Mouse (Mus musculus) spleen, postnatal 10 days (tissue): ENCODE measurements at regions not wholly inside any gene's neighbourhood (a gene's known extent, or its start where the extent isn't known, plus 50 kb on each side); places are given as distances from the start of the nearest gene placed in this dataset.
"Not testable (repeated sequence)": the region's sequence is repeated elsewhere in the genome, so short reads cannot be mapped to it uniquely, and the experiment has no call there.

Source experiments
- DNase-seq, 2 experiments: peaks; one replicate each; pipeline ENCODE4 v3.0.0; 2021 to 2022; ENCODE audit warnings: low spot score in 2 of 2

DNA sequence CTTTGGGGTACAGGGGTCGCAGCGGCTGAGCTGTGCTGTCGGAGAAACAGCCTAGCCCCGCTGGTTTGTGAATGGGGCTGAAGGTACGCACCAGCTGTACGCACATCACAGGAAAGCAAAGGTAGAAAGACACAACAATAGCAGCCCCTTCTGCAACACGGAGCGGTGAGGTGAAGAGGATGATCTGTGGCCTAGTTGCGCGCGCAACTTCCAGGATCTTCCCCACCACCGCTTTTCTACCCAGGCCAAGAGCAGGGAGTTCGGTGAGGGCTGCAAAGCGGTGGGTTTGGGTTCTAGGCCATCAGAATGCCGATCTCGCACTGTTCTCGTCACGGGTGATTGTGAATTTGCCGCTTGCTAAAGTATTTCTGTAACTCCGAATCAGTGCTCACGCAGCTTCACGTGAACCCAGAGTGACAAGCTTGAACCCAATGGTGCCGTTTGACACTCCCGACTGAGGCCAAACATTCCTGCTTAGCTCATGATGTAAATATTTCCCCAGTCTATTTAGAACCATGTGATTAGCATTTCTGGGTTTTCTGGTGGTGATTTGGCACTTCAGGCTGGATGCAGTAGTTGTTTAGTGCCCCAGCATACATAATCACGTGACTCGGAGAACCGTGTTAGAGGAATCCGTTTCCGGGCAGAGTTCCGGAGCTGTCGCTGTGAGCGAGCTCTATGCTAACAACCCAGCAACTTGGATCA, 54.7 kb downstream of the Cryaa start:
- no peak for DNase-seq

DNA sequence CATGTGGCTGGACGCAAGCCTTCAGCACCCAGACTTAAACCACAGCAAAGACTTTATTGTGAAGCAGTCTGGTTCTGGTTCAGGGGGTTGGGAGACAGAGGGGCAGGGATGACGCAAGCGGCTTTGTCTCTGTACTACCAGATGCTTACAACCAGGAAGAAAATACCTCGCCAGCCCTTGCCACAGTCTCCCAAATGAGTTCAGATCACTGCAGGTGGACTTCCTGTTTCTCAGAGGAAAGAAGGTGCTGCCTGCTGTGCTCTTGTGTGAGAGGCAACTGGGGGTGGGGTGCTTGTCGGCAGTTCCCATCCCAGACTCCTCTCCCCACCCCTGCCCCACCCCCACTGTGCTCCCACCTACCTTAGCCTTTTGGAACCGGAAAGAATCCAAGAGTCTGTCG, 56.9 kb downstream of the Cryaa start:
- DNase-seq: no peak

DNA sequence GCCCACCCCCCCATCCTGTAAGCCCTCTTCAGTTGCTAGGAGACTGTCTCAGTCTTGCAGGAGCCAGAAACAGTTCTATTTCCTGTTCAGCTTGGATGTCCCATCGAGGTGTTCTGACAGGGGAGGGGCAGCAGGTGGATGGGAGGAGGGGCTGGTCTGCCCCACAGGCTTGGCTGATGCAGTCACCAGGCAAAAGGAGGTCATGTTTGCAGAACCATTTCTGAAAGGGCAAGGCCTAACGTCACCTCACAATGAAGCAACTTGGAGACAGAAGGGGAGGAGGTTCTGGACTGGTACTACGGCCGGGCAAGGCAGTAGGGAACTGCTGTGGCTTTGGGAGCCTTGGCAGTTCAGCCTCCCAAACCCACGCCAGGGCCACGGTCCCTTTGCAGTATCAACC, 59.1 kb downstream of the Cryaa start:
- DNase-seq: no peak

GRCm38 (mm10) chr17:31738249-31738648, 60.6 kb downstream of the Cryaa start:
- DNase-seq: no peak

- DNase-seq: no peak
Measured at GRCm38 (mm10) chr17:31739586-31739985, 62.0 kb downstream of the Cryaa start.

DNA sequence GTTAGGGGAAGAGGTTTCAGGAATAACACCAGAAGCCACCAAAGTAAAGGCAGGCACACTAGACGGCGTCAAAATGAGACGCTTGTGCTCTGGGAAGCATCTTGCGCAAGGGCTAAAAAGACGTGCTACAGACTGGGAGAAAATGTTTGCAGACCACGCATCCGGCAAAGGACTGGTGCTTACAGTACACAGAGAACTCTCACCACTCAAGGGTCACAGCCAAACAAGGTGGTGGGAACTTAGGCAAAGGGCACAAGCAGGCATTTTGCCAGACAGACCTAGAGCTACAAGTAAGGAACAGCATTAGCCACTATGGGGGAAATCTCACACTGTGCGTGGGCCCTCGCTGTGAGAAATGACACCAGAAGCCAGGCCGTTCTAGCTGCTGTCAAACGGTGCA, 62.5 kb downstream of the Cryaa start:
- DNase-seq: no peak

GRCm38 (mm10) chr17:31743656-31744055, 66.0 kb downstream of the Cryaa start:
- DNase-seq: no peak

GRCm38 (mm10) chr17:31746198-31747111, 68.8 kb downstream of the Cryaa start:
- peak in 1 of 2 experiments; percentile 69 for DNase-seq

DNA sequence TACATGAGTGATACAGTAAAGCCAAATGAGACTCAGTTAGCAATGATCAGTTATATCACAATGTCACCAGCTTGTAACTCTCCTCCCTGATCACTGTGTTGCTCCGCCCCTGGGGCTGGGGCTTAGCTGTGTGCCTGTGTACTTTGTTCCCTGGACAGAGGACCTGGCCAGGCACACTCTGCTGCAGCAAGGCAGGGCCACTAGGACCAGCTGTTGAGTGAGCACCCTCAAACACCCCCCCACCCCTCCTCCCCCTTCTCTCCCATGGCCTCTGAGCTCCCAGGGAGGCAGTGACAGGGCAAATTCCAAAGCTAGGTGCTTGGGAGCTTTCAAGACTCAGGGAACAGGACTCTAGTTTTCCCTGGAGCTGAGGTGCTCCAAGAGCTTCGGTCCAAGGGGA, 70.0 kb downstream of the Cryaa start:
- no peak for DNase-seq

GRCm38 (mm10) chr17:31748158-31748557, 70.6 kb downstream of the Cryaa start:
- no peak for DNase-seq

- no peak for DNase-seq
Measured at GRCm38 (mm10) chr17:31748971-31749370, 71.4 kb downstream of the Cryaa start.

DNA sequence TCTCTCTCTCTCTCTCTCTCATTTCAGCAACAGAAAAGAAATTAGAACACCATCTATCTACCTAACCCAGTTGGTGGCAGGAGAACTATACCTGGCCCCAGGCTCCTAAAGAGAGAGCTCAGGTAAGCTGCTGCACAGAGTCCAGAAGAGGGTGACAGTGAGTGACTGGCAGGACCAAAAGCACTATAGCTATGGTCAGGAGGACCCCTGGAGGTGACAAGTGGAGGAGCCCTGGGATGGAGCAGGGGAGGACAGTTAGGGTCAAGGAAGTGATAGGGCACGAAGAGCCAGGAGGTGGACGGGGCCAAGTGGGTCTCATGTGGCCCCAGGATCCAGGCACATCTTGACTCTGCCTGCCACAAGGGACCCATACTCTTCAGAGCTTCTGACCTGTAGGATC, 73.7 kb downstream of the Cryaa start:
- peak in 1 of 2 experiments; percentile 52 for DNase-seq

DNA sequence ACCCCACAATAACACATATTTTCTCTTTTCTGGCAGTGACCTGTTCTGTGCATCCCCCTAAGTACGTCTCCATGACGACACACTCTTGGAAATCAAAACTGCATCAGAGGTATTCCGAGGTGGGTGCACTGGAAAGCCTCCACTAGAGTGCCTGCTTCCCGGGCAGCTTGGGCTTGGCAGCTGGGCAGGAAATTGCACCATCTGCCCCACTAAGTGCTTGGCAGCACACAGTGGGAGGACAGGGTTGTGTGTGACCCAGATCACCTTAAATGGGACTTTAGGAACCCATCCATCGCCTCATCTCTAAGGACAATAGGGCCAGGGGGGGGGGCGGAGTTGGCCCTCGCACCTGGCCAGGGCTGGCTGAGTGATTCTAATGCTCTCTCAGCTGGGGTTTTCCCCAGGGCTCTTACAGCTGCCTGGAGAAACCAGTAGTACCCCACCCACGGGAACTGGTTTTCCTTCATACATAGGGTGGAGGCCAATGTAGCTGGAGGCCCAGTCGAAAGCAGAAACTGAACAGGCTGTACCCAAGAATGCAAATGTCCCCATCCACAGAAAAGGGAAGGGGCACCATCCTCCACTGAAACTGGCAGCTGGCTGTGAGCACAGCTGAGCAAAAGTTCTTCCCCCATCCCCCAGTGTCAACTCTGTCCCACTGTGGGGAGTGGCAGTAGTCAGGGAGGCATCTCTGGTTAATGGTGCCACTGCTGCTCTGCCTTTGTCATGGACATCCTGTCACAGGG, 75.7 kb downstream of the Cryaa start:
- peak in 1 of 2 experiments; percentile 72 for DNase-seq

DNA sequence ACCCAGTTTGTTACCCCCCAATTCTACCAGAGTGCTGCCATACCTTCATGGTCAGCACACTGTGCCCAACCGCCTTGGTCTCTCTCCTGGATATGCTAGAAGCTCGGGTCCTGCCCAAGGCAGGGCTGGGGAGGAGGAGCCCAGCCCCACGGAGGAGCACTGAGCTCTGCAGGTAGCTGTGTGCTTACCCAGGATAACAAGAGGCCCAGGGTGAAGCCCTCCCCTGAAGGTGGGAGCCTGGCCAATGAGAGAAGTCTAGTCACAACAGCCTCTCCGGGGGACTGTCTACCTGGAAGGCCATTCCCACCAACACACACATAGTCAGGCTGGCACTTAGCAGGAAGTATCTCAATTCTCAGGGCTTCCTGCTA, 76.2 kb downstream of the Cryaa start:
- DNase-seq: peak in 1 of 2 experiments; percentile 44

DNA sequence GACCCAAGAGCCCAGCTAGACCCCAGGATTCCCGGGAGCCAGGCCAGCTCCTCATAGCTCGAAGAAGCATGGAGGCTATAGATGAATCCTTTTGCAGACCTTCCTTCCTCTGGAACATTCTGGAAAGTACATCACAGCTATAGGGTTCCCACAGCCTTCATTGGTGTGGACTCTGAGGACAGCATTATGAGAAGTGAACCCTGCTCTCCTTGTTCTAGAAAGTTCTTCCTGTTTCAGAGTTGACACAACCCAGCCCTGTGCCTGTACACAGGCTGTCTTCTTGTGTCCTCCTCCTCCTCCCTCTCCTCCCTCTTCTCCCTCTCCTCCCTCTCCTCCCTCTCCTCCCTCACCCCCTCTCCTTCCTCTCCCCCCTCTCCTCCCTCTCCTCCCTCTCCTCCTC, 82.9 kb downstream of the Cryaa start:
- no peak for DNase-seq

- no peak for DNase-seq
Measured at GRCm38 (mm10) chr17:31763078-31763477, 85.5 kb downstream of the Cryaa start.

DNA sequence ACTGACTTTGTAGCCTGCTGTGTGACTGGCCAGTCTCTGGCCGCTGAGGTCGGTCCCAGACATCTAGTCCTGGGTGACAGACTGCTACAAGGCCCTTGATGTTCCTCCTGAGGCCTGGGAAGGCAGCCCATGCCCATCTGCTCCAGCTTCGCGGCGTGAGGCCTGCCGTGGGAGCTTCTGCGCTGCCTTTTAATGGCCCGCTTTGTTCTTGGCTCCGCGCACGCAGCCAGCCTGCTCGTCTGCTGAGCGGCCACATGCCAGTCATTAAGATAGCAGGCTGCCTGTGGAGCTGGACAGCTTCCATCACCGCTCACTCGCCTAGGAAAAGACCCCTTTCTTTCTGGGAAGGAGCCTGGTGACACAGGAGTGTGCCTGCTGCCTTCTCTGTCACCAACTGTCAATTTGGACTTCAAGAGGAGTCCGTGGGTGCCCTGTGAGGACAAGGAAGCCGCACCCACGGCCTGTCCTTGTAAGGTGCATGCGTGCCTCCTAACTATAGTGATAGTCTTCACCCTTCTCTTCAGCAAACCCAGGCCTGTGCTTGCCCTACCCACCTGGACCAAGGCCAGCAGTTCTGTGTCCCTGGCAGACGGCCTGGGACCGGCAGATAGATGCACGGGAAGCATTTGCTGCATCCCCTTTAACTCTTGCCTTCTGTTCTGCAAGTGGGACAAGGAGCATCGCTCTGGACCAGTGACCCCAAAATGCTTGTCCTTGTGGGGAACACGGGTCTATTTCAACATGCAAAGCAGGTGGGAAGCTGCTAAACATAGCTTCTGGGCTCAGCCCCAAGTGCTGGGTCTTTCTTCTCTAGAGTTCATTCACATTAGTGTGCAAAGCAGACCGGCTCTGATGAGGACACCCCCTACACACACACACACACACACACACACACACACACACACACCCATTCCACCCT, 88.6 kb downstream of the Sik1 start:
- peak in 1 of 2 experiments; percentile 47 for DNase-seq

DNA sequence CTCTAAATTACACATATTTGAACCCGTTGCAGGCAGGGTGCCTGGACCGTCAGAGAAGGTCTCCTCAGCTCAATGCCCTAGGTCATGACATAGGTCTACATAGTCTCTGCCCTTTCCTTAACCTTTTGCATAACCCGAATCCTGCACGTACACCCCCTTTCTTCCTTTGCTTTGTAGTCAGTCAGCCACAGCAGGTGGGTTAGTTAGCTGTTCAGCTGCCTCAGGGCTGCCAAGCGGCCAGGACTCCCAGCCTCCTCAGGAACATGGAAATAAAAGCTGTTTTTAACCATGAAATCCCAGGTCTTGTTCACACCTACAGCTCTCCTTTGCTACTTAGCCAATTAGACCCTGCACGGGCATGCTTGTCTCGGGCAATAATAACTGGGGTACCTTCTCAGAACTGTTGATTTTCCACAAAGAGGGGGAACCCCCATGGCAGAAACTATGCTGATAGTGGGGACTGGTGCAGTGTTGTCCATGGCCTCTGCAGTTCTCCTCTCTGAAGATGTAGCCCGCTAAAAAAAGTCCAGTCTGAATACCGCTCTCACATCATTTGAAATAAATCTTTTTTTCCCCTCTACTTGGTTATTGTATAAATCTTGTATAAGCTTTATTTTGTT, 83.3 kb downstream of the Sik1 start:
- no peak for DNase-seq

GRCm38 (mm10) chr17:31773882-31774281, 81.7 kb downstream of the Sik1 start:
- not testable (repeated sequence) for DNase-seq

DNA sequence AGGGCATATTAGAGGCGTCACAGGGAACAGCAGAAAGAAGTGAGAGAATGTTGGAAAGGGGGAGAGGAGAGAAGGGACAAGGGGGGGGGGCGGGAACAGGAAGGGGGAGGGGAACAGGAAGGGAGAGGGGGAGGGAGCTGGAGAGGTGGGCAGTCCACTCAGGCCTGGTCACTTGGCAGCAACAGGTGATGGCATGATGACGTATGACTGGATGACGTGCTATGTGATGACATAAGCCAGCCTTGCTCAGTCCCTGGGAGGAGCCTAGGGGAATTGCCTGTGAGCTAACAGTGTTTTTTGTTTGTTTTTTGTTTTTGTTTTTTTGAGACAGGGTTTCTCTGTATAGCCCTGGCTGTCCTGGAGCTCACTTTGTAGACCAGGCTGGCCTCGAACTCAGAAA, 80.6 kb downstream of the Sik1 start:
- DNase-seq: no peak

GRCm38 (mm10) chr17:31775966-31776365, 79.6 kb downstream of the Sik1 start:
- DNase-seq: no peak
